Mouse (Mus musculus) CH12.LX (cell line): ENCODE data around the gene Panx3.
A peak's percentile ranks its signal among the peaks of the same experiment; 100 is the strongest.

Experiments
- CHD1 ChIP-seq: IDR thresholded peaks from 2 replicates; pipeline ENCODE4 v1.6.1; 2012; ENCODE audit warnings: low read depth, low read length, improper control_type of control experiment, inconsistent platforms
- CHD2 ChIP-seq: IDR thresholded peaks from 2 replicates; pipeline ENCODE4 v1.6.1; 2011; ENCODE audit warnings: low read length, improper control_type of control experiment
- CTCF ChIP-seq, 2 experiments: IDR thresholded peaks in 1 of 2; conservative IDR thresholded peaks in 1 of 2; 2 replicates each; pipeline ENCODE4 v1.5.1; 2011 to 2012; ENCODE audit warnings: low read depth in 2 of 2, low read length in 2 of 2, improper control_type of control experiment in 1 of 2, inconsistent platforms in 1 of 2, mild to moderate bottlenecking in 1 of 2, moderate library complexity in 1 of 2
- EP300 ChIP-seq: IDR thresholded peaks from 2 replicates; pipeline ENCODE4 v1.6.1; 2011; ENCODE audit warnings: low read length, improper control_type of control experiment
- GABPA ChIP-seq: IDR thresholded peaks from 2 replicates; pipeline ENCODE4 v1.6.1; 2012; ENCODE audit warnings: low read depth, low read length, improper control_type of control experiment, inconsistent platforms; ENCODE audit not compliant: insufficient replicate concordance
- MAFK ChIP-seq: IDR thresholded peaks from 2 replicates; pipeline ENCODE4 v1.6.1; 2011; ENCODE audit warnings: low read length, improper control_type of control experiment; ENCODE audit not compliant: insufficient replicate concordance
- MAZ ChIP-seq: IDR thresholded peaks from 2 replicates; pipeline ENCODE4 v1.6.1; 2012; ENCODE audit warnings: low read depth, mild to moderate bottlenecking, inconsistent platforms, low read length, improper control_type of control experiment, moderate library complexity
- POLR2A ChIP-seq: IDR thresholded peaks from 2 replicates; pipeline ENCODE4 v1.6.1; 2011; ENCODE audit warnings: low read depth, mild to moderate bottlenecking, improper control_type of control experiment, low read length
- TCF12 ChIP-seq: IDR thresholded peaks from 2 replicates; pipeline ENCODE4 v1.6.1; 2014; ENCODE audit warnings: low read depth, mild to moderate bottlenecking, inconsistent platforms, low read length, improper control_type of control experiment
- USF1 ChIP-seq: IDR thresholded peaks from 2 replicates; pipeline ENCODE4 v1.6.1; 2014; ENCODE audit warnings: low read depth, mild to moderate bottlenecking, inconsistent platforms, low read length, improper control_type of control experiment

- TF ChIP-seq CTCF (conservative IDR thresholded peaks at IDR 0.05 in 1 of 2, IDR thresholded peaks at IDR 0.05 in 1 of 2; ENCODE audit: low read depth in 2 of 2, low read length in 2 of 2) (no peak), USF1 (peak; percentile 12; the same call in 1 of the 2 replicates), POLR2A (no peak), MAZ (no peak), TCF12 (no peak), GABPA (no peak), CHD1 (no peak), CHD2 (no peak), MAFK (no peak), EP300 (no peak)
Measured at GRCm38 (mm10) chr9:37655961-37656360, 13.1 kb downstream of the Panx3 start.
